Mouse (Mus musculus) myocyte (in vitro differentiated cells): Measurements from ENCODE around the gene Agpat1. TPM values are rescaled to one million over a fixed set of nuclear protein-coding genes. Genes with fewer than 3 reads are reported as not detected.

Source experiments
- H3K27me3 ChIP-seq: one replicate; pipeline ENCODE4 v1.6.1; 2011; ENCODE audit not compliant: control insufficient read depth, insufficient read depth, insufficient read length
- H3K36me3 ChIP-seq: one replicate; pipeline ENCODE4 v1.6.1; 2011; ENCODE audit not compliant: control insufficient read depth, insufficient read depth
- H3K4me2 ChIP-seq: one replicate; pipeline ENCODE4 v1.6.1; 2011; ENCODE audit warnings: low read depth, control low read depth
- H3K4me3 ChIP-seq: one replicate; pipeline ENCODE4 v1.5.1; 2011; ENCODE audit warnings: mild to moderate bottlenecking, control low read depth, moderate library complexity
- H3K79me2 ChIP-seq: one replicate; pipeline ENCODE4 v1.6.1; 2011; ENCODE audit not compliant: control insufficient read depth, insufficient read depth
- H3ac ChIP-seq: one replicate; pipeline ENCODE4 v1.6.1; 2011; ENCODE audit not compliant: control insufficient read depth, insufficient read length
- CEBPB ChIP-seq: IDR thresholded peaks from 2 replicates; pipeline ENCODE4 v1.6.1; 2011; ENCODE audit warnings: mild to moderate bottlenecking, moderate library complexity; ENCODE audit not compliant: poor library complexity, insufficient read depth, severe bottlenecking
- E2F4 ChIP-seq: IDR thresholded peaks from one replicate; pipeline ENCODE4 v1.6.1; 2011; ENCODE audit warnings: mild to moderate bottlenecking, control low read depth, moderate library complexity; ENCODE audit not compliant: insufficient read depth
- MAX ChIP-seq: IDR thresholded peaks from one replicate; pipeline ENCODE4 v1.6.1; 2011; ENCODE audit warnings: low read depth, mild to moderate bottlenecking, control low read depth
- MYOD1 ChIP-seq, 3 experiments: IDR thresholded peaks; one replicate each; pipeline ENCODE4 v1.6.1; 2011; ENCODE audit warnings: control low read depth in 2 of 3, low read depth in 2 of 3, mild to moderate bottlenecking in 2 of 3, moderate library complexity in 1 of 3; ENCODE audit not compliant: insufficient read length in 2 of 3, control insufficient read depth in 1 of 3
- MYOG ChIP-seq, 3 experiments: IDR thresholded peaks; one replicate each; pipeline ENCODE4 v1.6.1; 2011; ENCODE audit warnings: control low read depth in 2 of 3, low read depth in 2 of 3, mild to moderate bottlenecking in 2 of 3; ENCODE audit not compliant: insufficient read length in 2 of 3, control insufficient read depth in 1 of 3, insufficient read depth in 1 of 3
- POLR2A ChIP-seq: IDR thresholded peaks from one replicate; pipeline ENCODE4 v1.6.1; 2011; ENCODE audit warnings: low read depth, mild to moderate bottlenecking, control low read depth, moderate library complexity; ENCODE audit not compliant: insufficient read length
- POLR2AphosphoS2 ChIP-seq: IDR thresholded peaks from one replicate; pipeline ENCODE4 v1.6.1; 2011; ENCODE audit warnings: low read depth, control low read depth; ENCODE audit not compliant: insufficient read length
- REST ChIP-seq: IDR thresholded peaks from one replicate; pipeline ENCODE4 v1.6.1; 2011; ENCODE audit warnings: mild to moderate bottlenecking, control low read depth, moderate library complexity; ENCODE audit not compliant: insufficient read depth, insufficient read length
- SRF ChIP-seq: IDR thresholded peaks from one replicate; pipeline ENCODE4 v1.6.1; 2011; ENCODE audit warnings: low read depth; ENCODE audit not compliant: control insufficient read depth, insufficient read length
- TCF12 ChIP-seq: IDR thresholded peaks from one replicate; pipeline ENCODE4 v1.6.1; 2011; ENCODE audit warnings: mild to moderate bottlenecking, control low read depth; ENCODE audit not compliant: poor library complexity, insufficient read depth, severe bottlenecking
- TCF3 ChIP-seq: IDR thresholded peaks from one replicate; pipeline ENCODE4 v1.6.1; 2011; ENCODE audit warnings: low read depth, control low read depth; ENCODE audit not compliant: insufficient read length
- USF1 ChIP-seq: IDR thresholded peaks from one replicate; pipeline ENCODE4 v1.6.1; 2011; ENCODE audit warnings: low read depth, mild to moderate bottlenecking, control low read depth, moderate library complexity
- polyA plus RNA-seq: library from polyadenylated mRNA; unstranded; fragments of >200 nt; fragmentation: generic; extraction: Trizol; gene quantifications from one replicate; pipeline ENCODE4 v1.2.1, GENCODE M21; 2012; ENCODE audit warnings: missing spikeins

Gene Agpat1
- polyA plus RNA-seq, 1 experiment: 70.5 TPM

DNA sequence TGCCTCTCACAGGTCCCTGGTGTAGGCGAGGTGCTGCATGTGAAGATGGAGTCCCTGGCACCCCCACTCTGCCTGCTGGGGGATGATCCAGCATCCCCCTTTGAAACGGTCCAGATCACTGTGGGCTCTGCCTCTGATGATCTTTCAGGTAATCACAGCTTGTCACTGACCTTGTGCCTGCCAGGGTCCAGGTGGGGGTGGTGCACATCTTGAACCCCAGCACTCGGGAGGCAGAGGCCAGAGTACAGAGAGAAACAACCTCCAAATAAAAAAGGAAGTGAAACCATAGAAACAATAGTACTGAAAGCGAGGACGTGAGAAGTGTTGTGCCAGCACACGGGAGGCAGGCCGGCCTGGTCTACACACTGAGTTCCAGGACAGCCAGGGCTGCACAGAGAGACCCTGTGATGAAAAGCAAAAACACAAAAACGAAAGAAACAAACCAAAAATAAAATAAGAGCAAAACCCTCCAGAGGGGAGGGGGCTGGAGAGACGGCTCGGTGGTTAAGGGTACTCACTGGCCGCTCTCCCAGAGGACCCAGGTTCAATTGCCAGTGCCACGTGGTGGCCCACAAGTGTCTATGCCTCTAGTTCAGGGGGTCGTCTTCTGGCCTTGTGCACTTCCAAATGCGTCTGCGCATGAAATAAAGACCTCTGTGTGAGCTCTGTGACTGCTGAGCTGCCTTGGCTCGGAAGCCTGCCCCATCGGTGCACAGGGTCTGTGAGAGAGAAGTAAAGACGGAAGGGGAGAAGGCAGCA lies 45.2 kb downstream of the Agpat1 start:
- Histone ChIP-seq H3K4me2 (no peak overlapping the region), H3ac (no peak overlapping the region), H3K79me2 (peaks cover 9% of the 10 kb centered on the region), H3K4me3 (no peak overlapping the region), H3K27me3 (no peaks in the 10 kb centered on the region), H3K36me3 (peaks cover 3% of the 10 kb centered on the region)
- TF ChIP-seq REST (no peak), MYOD1 (IDR thresholded peaks at IDR 0.05; ENCODE audit: control insufficient read depth in 1 of 3, insufficient read length in 2 of 3, low read depth in 2 of 3) (no peak), TCF3 (no peak), SRF (no peak), E2F4 (no peak), MYOG (IDR thresholded peaks at IDR 0.05; ENCODE audit: control insufficient read depth in 1 of 3, insufficient read depth in 1 of 3, insufficient read length in 2 of 3, low read depth in 2 of 3) (no peak), POLR2AphosphoS2 (no peak)

DNA sequence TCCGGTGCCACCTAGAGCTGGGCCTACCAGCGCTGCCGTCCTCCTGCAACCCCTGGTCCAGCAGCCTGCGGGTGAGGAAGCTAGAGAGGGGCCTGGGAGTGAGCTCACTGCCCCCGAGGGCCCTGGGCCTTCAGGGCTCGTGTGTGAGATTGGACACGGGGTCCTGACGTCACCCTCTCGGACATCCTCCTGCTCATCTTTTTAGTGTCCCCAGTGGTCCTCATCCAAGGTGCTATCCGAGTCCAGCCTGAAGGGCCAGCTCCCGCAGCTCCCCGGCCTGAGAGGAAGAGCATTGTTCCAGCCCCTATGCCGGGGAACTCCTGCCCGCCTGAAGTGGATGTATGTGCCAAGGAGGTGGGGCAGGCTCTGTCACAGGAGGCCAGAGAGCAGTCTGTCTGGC lies 46.7 kb downstream of the Agpat1 start:
- Histone ChIP-seq H3ac (no peak overlapping the region), H3K27me3 (no peaks in the 10 kb centered on the region), H3K79me2 (peaks cover 4% of the 10 kb centered on the region), H3K4me3 (no peak overlapping the region), H3K36me3 (peaks cover 3% of the 10 kb centered on the region), H3K4me2 (no peak overlapping the region)
- TF ChIP-seq POLR2A (no peak), CEBPB (no peak), TCF12 (no peak), REST (no peak), USF1 (no peak), E2F4 (no peak), MYOG (IDR thresholded peaks at IDR 0.05; ENCODE audit: control insufficient read depth in 1 of 3, insufficient read depth in 1 of 3, insufficient read length in 2 of 3, low read depth in 2 of 3) (no peak), SRF (no peak), POLR2AphosphoS2 (no peak), MYOD1 (IDR thresholded peaks at IDR 0.05; ENCODE audit: control insufficient read depth in 1 of 3, insufficient read length in 2 of 3, low read depth in 2 of 3) (no peak), MAX (no peak)

DNA sequence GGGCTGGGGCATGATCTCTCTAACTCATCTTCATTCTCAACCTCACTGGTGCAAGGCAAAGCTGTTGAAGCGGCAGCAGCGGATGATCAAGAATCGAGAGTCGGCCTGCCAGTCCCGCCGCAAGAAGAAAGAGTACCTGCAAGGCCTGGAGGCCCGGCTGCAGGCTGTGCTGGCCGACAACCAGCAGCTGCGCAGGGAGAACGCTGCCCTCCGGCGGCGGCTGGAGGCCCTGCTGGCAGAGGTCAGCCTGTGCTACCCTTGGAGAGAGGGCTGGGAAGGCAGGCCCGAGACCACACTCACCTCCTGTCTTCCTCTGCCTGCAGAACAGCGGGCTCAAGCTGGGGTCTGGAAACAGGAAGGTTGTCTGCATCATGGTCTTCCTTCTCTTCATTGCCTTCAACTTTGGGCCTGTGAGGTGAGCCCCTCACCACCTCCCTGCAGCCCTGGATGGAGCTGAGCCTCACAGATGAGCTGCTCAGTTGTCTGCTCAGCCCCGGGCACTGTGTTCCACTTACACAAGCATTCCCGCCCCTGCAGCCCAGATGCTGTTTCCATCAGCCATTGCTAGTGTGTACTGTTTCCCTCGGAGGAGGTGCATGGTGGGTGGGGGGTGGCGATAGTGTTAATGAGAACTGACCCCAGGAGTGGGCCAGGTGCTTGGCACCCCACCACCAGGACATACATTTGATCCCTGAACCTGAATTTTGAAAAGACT lies 47.6 kb downstream of the Agpat1 start:
- Histone ChIP-seq H3K4me2 (no peak overlapping the region), H3K79me2 (peaks cover 4% of the 10 kb centered on the region), H3K4me3 (no peak overlapping the region), H3ac (no peak overlapping the region), H3K36me3 (peaks cover 3% of the 10 kb centered on the region), H3K27me3 (no peaks in the 10 kb centered on the region)
- no peak for TF ChIP-seq E2F4
- no peak for TF ChIP-seq MYOD1 (IDR thresholded peaks at IDR 0.05; ENCODE audit: control insufficient read depth in 1 of 3, insufficient read length in 2 of 3, low read depth in 2 of 3)
- no peak for TF ChIP-seq POLR2A
- TF ChIP-seq USF1: no peak
- no peak for TF ChIP-seq POLR2AphosphoS2
- TF ChIP-seq TCF12: no peak
- TF ChIP-seq SRF: no peak
- no peak for TF ChIP-seq REST
- no peak for TF ChIP-seq MAX
- TF ChIP-seq CEBPB: no peak
- TF ChIP-seq MYOG (IDR thresholded peaks at IDR 0.05; ENCODE audit: control insufficient read depth in 1 of 3, insufficient read depth in 1 of 3, insufficient read length in 2 of 3, low read depth in 2 of 3): no peak
- no peak for TF ChIP-seq TCF3

DNA sequence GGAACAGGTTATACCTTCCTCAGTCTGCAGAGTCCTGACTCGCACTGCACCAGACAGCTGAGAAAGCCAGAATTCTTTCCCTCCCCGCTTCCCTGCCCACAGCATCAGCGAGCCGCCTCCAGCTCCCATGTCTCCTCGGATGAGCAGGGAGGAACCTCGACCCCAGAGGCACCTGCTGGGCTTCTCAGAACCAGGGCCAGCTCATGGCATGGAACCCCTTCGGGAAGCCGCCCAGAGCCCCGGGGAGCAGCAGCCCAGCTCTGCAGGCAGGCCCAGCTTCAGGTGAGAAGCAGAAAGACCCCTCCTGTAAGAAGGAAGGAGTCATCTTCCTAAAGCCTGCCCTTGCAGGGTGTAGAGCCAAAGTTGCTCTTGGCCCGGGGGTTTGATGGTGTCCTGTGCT lies 48.5 kb downstream of the Agpat1 start:
- no peak overlapping the region for H3K4me2 ChIP-seq
- H3ac ChIP-seq: no peak overlapping the region
- no peak overlapping the region for H3K4me3 ChIP-seq
- H3K36me3 ChIP-seq: peaks cover 3% of the 10 kb centered on the region
- H3K27me3 ChIP-seq: peaks cover 5% of the 10 kb centered on the region
- TF ChIP-seq REST (no peak), E2F4 (no peak), CEBPB (no peak), POLR2AphosphoS2 (no peak), USF1 (no peak), MAX (no peak), MYOG (IDR thresholded peaks at IDR 0.05; ENCODE audit: control insufficient read depth in 1 of 3, insufficient read depth in 1 of 3, insufficient read length in 2 of 3, low read depth in 2 of 3) (no peak), TCF12 (no peak), POLR2A (no peak), MYOD1 (IDR thresholded peaks at IDR 0.05; ENCODE audit: control insufficient read depth in 1 of 3, insufficient read length in 2 of 3, low read depth in 2 of 3) (no peak), SRF (no peak), TCF3 (no peak)
- H3K79me2 ChIP-seq: peaks cover 4% of the 10 kb centered on the region

DNA sequence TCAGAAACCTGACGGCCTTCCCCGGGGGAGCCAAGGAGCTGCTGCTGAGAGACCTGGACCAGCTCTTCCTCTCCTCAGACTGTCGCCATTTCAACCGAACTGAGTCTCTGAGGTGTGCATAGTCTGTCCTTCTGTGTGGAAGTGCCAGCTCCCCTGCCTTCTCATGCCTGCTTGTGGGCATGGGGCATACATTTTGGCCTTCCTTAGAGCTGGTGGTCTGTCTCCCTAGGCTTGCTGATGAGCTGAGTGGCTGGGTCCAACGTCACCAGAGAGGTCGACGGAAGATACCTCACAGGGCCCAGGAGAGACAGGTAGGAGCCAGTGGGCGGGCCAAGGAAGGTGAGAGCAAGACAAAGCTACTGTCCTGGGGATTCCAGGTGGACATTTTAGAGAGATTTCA lies 48.9 kb downstream of the Agpat1 start:
- Histone ChIP-seq H3K79me2 (peaks cover under 1% of the 10 kb centered on the region), H3ac (no peak overlapping the region), H3K4me2 (no peak overlapping the region), H3K27me3 (peaks cover 5% of the 10 kb centered on the region), H3K36me3 (peaks cover 3% of the 10 kb centered on the region), H3K4me3 (no peak overlapping the region)
- TF ChIP-seq TCF12 (no peak), TCF3 (no peak), MYOG (IDR thresholded peaks at IDR 0.05; ENCODE audit: control insufficient read depth in 1 of 3, insufficient read depth in 1 of 3, insufficient read length in 2 of 3, low read depth in 2 of 3) (no peak), USF1 (no peak), CEBPB (no peak), E2F4 (no peak), REST (no peak), MAX (no peak), MYOD1 (IDR thresholded peaks at IDR 0.05; ENCODE audit: control insufficient read depth in 1 of 3, insufficient read length in 2 of 3, low read depth in 2 of 3) (no peak), POLR2AphosphoS2 (no peak), POLR2A (no peak), SRF (no peak)
